Mouse (Mus musculus) embryonic facial prominence, embryonic 14.5 days (tissue): ENCODE results near the gene Marveld3. TPM values are rescaled to one million over a fixed set of nuclear protein-coding genes. Genes with fewer than 3 reads are reported as not detected.
A peak's percentile ranks its signal among the peaks of the same experiment; 100 is the strongest.

Experiments used
- ATAC-seq: fragments of 200-750 bp; cut with Nextera tagmentation; 2 replicates; pipeline ENCODE4 v1.8.0; 2017; ENCODE audit warnings: low read depth, moderate number of reproducible peaks, moderate TSS enrichment
- DNase-seq: peaks from one replicate; pipeline ENCODE4 v3.0.0-alpha.2; 2015; ENCODE audit warnings: low spot score
- H3K27ac ChIP-seq: fragments of 300-500 bp; sonication (generic); replicated peaks from 2 replicates; pipeline ENCODE4 v1.5.1; 2014; ENCODE audit warnings: low read depth, mild to moderate bottlenecking, low read length, moderate library complexity
- H3K27me3 ChIP-seq: fragments of 300-500 bp; sonication (generic); replicated peaks from 2 replicates; pipeline ENCODE4 v1.6.1; 2014; ENCODE audit warnings: low read length; ENCODE audit not compliant: control insufficient read depth, insufficient read depth
- H3K36me3 ChIP-seq: fragments of 300-500 bp; sonication (generic); 2 replicates; pipeline ENCODE4 v1.6.1; 2014; ENCODE audit warnings: low read length, mixed read lengths; ENCODE audit not compliant: control insufficient read depth, insufficient read depth
- H3K4me1 ChIP-seq: fragments of 300-500 bp; sonication (generic); 2 replicates; pipeline ENCODE4 v1.6.1; 2014; ENCODE audit warnings: antibody characterized with exemption, low read length; ENCODE audit not compliant: control insufficient read depth, insufficient read depth
- H3K4me2 ChIP-seq: fragments of 300-500 bp; sonication (generic); 2 replicates; pipeline ENCODE4 v1.6.1; 2014; ENCODE audit warnings: low read depth, mild to moderate bottlenecking, low read length, moderate library complexity, mixed read lengths
- H3K4me3 ChIP-seq: fragments of 300-500 bp; sonication (generic); 2 replicates; pipeline ENCODE4 v1.5.1; 2014; ENCODE audit warnings: low read depth, mild to moderate bottlenecking, low read length
- H3K9ac ChIP-seq: fragments of 300-500 bp; sonication (generic); 2 replicates; pipeline ENCODE4 v1.6.1; 2014; ENCODE audit warnings: low read depth, mild to moderate bottlenecking, low read length, moderate library complexity, mixed read lengths
- H3K9me3 ChIP-seq: fragments of 300-500 bp; sonication (generic); 2 replicates; pipeline ENCODE4 v1.6.1; 2016; ENCODE audit warnings: low read length; ENCODE audit not compliant: control insufficient read depth
- WGBS: fragments of 180-500 bp; shearing (Covaris S2); extraction: QIAGEN DNeasy Blood & Tissue Kit; methylation state at CpG from one replicate; pipeline ENCODE4 v1.1.7; 2014; 5-methylcytosine and 5-hydroxymethylcytosine counted together
- polyA plus RNA-seq: library from polyadenylated mRNA; unstranded; fragments of >200 nt; fragmentation: Nextera tagmentation; extraction: Ambion mirVana; gene quantifications from 2 replicates; pipeline ENCODE4 v1.2.1, GENCODE M21; 2014

The Marveld3 gene
- polyA plus RNA-seq, 1 experiment from 2014 or later = 2.1 TPM

- Histone ChIP-seq H3K36me3 (no peaks in the 10 kb centered on the region), H3K4me2 (no peak overlapping the region), H3K27ac (no peak overlapping the region), H3K4me3 (no peak overlapping the region), H3K9me3 (no peaks in the 10 kb centered on the region), H3K4me1 (no peaks in the 10 kb centered on the region), H3K27me3 (no peaks in the 10 kb centered on the region), H3K9ac (no peak overlapping the region)
- DNase-seq (no peak), ATAC-seq (no peak)
- 76% methylated on average over 15 of the region's 15 CpGs for WGBS
Observed at GRCm38 (mm10) chr8:109982386-109983105, 20.5 kb upstream of the Marveld3 start.

GRCm38 (mm10) chr8:109979339-109979738 lies 17.3 kb upstream of the Marveld3 start:
- Histone ChIP-seq H3K27me3 (no peaks in the 10 kb centered on the region), H3K4me3 (no peak overlapping the region), H3K27ac (no peak overlapping the region), H3K4me2 (no peak overlapping the region), H3K4me1 (no peaks in the 10 kb centered on the region), H3K9me3 (peaks cover 13% of the 10 kb centered on the region), H3K36me3 (no peaks in the 10 kb centered on the region), H3K9ac (no peak overlapping the region)
- no peak for ATAC-seq
- no peak for DNase-seq
- 71% methylated on average over 6 of the region's 6 CpGs for WGBS

- H3K4me2 ChIP-seq = no peak overlapping the region
- peaks cover 13% of the 10 kb centered on the region for H3K9me3 ChIP-seq
- H3K27me3 ChIP-seq = peaks cover 17% of the 10 kb centered on the region
- H3K4me1 ChIP-seq = no peaks in the 10 kb centered on the region
- no peak for ATAC-seq
- H3K27ac ChIP-seq = no peak overlapping the region
- no peak overlapping the region for H3K4me3 ChIP-seq
- DNase-seq = no peak
- 79% methylated on average over 4 of the region's 4 CpGs for WGBS
- no peaks in the 10 kb centered on the region for H3K36me3 ChIP-seq
- no peak overlapping the region for H3K9ac ChIP-seq
Observed at GRCm38 (mm10) chr8:109972901-109973300, 10.9 kb upstream of the Marveld3 start.

- DNase-seq (peak; percentile 60), ATAC-seq (no peak)
- Histone ChIP-seq H3K9me3 (peaks cover 3% of the 10 kb centered on the region; the same call in 1 of the 2 replicates), H3K27ac (no peak overlapping the region), H3K4me1 (no peaks in the 10 kb centered on the region), H3K9ac (no peak overlapping the region), H3K27me3 (peaks cover 17% of the 10 kb centered on the region), H3K4me2 (no peak overlapping the region), H3K36me3 (no peaks in the 10 kb centered on the region), H3K4me3 (no peak overlapping the region)
- 6% methylated on average over 9 of the region's 9 CpGs for WGBS
Observed at GRCm38 (mm10) chr8:109970323-109970722, 8.3 kb upstream of the Marveld3 start.

GRCm38 (mm10) chr8:109968837-109969236 lies 6.8 kb upstream of the Marveld3 start:
- DNase-seq (no peak), ATAC-seq (no peak)
- H3K9ac ChIP-seq = no peak overlapping the region
- H3K9me3 ChIP-seq = no peaks in the 10 kb centered on the region
- 49% methylated on average over 10 of the region's 10 CpGs for WGBS
- H3K27ac ChIP-seq = no peak overlapping the region
- no peaks in the 10 kb centered on the region for H3K36me3 ChIP-seq
- peaks cover 17% of the 10 kb centered on the region for H3K27me3 ChIP-seq
- no peak overlapping the region for H3K4me3 ChIP-seq
- H3K4me1 ChIP-seq = no peaks in the 10 kb centered on the region
- H3K4me2 ChIP-seq = no peak overlapping the region

- peaks cover 39% of the 10 kb centered on the region for H3K27me3 ChIP-seq
Observed at GRCm38 (mm10) chr8:109964106-109964505, 2.1 kb upstream of the Marveld3 start.

GRCm38 (mm10) chr8:109963421-109963820 lies 1.4 kb upstream of the Marveld3 start:
- Histone ChIP-seq H3K4me2 (no peak overlapping the region), H3K4me1 (0 out of 2 replicates have a peak, but pooled peaks cover 8% of the 10 kb centered on the region), H3K9me3 (no peaks in the 10 kb centered on the region), H3K9ac (no peak overlapping the region), H3K27me3 (peaks cover 33% of the 10 kb centered on the region), H3K4me3 (no peak overlapping the region), H3K36me3 (no peaks in the 10 kb centered on the region), H3K27ac (no peak overlapping the region)
- WGBS = 68% methylated on average over 13 of the region's 13 CpGs
- ATAC-seq = no peak
- no peak for DNase-seq

More at GRCm38 (mm10) chr8:109964106-109964505, 2.1 kb upstream of the Marveld3 start:
- no peaks in the 10 kb centered on the region for H3K36me3 ChIP-seq
- no peak overlapping the region for H3K4me3 ChIP-seq
- DNase-seq (no peak), ATAC-seq (no peak)
- 0 out of 2 replicates have a peak, but pooled peaks cover 8% of the 10 kb centered on the region for H3K4me1 ChIP-seq
- H3K9ac ChIP-seq = no peak overlapping the region
- H3K4me2 ChIP-seq = no peak overlapping the region
- 56% methylated on average over 4 of the region's 4 CpGs for WGBS
- no peaks in the 10 kb centered on the region for H3K9me3 ChIP-seq
- H3K27ac ChIP-seq = no peak overlapping the region

GRCm38 (mm10) chr8:109962896-109963295 lies 893 bp upstream of the Marveld3 start:
- H3K36me3 ChIP-seq = no peaks in the 10 kb centered on the region
- ATAC-seq = no peak
- 74% methylated on average over 9 of the region's 9 CpGs for WGBS
- H3K9ac ChIP-seq = no peak overlapping the region
- no peak for DNase-seq
- H3K9me3 ChIP-seq = no peaks in the 10 kb centered on the region
- no peak overlapping the region for H3K4me2 ChIP-seq
- H3K4me3 ChIP-seq = no peak overlapping the region
- H3K4me1 ChIP-seq = 0 out of 2 replicates have a peak, but pooled peaks cover 8% of the 10 kb centered on the region
- peaks cover 33% of the 10 kb centered on the region for H3K27me3 ChIP-seq
- H3K27ac ChIP-seq = no peak overlapping the region

- no peak overlapping the region for H3K4me2 ChIP-seq
- H3K9me3 ChIP-seq = no peaks in the 10 kb centered on the region
- peaks cover 17% of the 10 kb centered on the region; the same call in 1 of the 2 replicates for H3K4me1 ChIP-seq
- no peak overlapping the region for H3K27ac ChIP-seq
- ATAC-seq (peak; percentile 16; the same call in 1 of the 2 replicates), DNase-seq (peak; percentile 57)
- 82% methylated on average over 4 of the region's 4 CpGs for WGBS
- no peak overlapping the region for H3K9ac ChIP-seq
- H3K27me3 ChIP-seq = peaks cover 33% of the 10 kb centered on the region
- no peaks in the 10 kb centered on the region for H3K36me3 ChIP-seq
- no peak overlapping the region for H3K4me3 ChIP-seq
Observed at GRCm38 (mm10) chr8:109959112-109959511, 2.9 kb downstream of the Marveld3 start.
